Mouse (Mus musculus): ENCODE data around the gene Gm3099. TPM values are rescaled to one million over a fixed set of nuclear protein-coding genes. Genes with fewer than 3 reads are reported as not detected.

The Gm3099 gene
- polyA plus RNA-seq (2015; fragmentation: Nextera tagmentation; extraction: Ambion mirVana), result not detected in 2 replicates

DNA sequence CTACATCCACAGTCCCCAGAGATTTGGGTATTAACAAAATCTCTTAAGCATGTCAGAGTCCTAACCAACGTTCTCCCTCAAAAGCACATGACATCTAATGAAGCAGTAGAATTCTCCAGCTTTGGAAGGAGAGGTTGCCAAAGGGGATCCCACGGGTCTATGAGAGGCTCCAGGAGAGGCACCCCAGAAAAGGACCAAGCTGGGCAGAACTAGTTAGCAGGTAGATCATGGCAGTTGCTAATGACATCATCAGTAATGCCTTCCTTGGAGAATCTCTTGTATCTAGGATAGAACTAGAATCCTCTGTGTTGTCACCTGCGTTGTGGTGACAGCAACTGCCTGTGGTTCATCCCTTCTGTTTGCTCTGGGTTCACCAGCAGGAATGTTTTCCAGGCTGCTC, at the start of gene Gm3099:
Gene Gm3099, plus strand, starts transcription at position 301 of the 400 bp plus-strand sequence.

DNA sequence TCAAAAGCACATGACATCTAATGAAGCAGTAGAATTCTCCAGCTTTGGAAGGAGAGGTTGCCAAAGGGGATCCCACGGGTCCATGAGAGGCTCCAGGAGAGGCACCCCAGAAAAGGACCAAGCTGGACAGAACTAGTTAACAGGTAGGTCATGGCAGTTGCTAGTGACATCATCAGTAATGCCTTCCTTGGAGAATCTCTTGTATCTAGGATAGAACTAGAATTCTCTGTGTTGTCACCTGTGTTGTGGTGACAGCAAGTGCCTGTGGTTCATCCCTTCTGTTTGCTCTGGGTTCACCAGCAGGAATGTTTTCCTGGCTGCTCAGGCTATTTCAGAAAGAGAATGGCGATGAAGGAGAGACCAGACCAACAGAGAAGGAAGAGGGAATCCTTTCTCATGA, 34.9 kb upstream of the Gm3099 start, which contains the start of gene Gm3095:
Gene Gm3095, plus strand, starts transcription at position 301 of the 400 bp plus-strand sequence.

DNA sequence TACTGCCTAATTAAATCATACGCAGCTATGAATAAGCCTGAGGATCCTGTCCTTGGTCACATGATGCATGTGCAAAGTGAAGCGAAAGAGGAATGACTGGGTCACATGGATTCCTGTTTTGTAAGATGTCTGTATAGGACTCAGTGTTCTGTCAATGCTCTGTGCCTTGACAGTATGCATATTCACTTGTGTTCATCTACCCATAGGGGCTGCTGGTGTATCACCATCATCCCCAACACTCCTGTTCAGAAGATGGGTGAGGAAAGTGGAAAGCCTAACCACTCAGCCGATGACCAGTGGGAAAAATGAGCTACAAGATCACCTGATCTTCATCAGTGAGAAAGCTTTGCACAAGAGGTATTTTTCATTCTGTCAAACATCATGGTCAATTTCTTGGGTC, 25.4 kb downstream of the Gm3099 start, which contains the start of gene Gm5796:
Gene Gm5796, plus strand, starts transcription at position 301 of the 400 bp plus-strand sequence.

Other genes with a start within 250 kb of the Gm3099 start
- gene Gm3002, start 188.3 kb upstream of the Gm3099 start, polyA plus RNA-seq (2015; fragmentation: Nextera tagmentation; extraction: Ambion mirVana), result 0.14 and 0.27 TPM in 2 replicates
- gene Gm3033, start 152.1 kb upstream of the Gm3099 start, polyA plus RNA-seq (2015; fragmentation: Nextera tagmentation; extraction: Ambion mirVana), result not detected in 2 replicates
- gene Gm2916, start 114.2 kb upstream of the Gm3099 start, polyA plus RNA-seq (2015; fragmentation: Nextera tagmentation; extraction: Ambion mirVana), result 0.18 TPM in 1 of 2 replicates, not detected in the other
- gene Gm3029, start 66.6 kb upstream of the Gm3099 start, polyA plus RNA-seq (2015; fragmentation: Nextera tagmentation; extraction: Ambion mirVana), result not detected in 2 replicates
- 0.25 TPM in 1 of 2 replicates, not detected in the other for gene Gm3095, start 34.8 kb upstream of the Gm3099 start, polyA plus RNA-seq (2015; fragmentation: Nextera tagmentation; extraction: Ambion mirVana)
- gene Gm5796, start 25.5 kb downstream of the Gm3099 start, polyA plus RNA-seq (2015; fragmentation: Nextera tagmentation; extraction: Ambion mirVana), result 0.11 and 0.30 TPM in 2 replicates
- gene Gm3115, start 85.7 kb downstream of the Gm3099 start, polyA plus RNA-seq (2015; fragmentation: Nextera tagmentation; extraction: Ambion mirVana), result not detected in 2 replicates
- gene Gm8108, start 112.1 kb downstream of the Gm3099 start, polyA plus RNA-seq (2015; fragmentation: Nextera tagmentation; extraction: Ambion mirVana), result 0.55 TPM in 1 of 2 replicates, not detected in the other
- gene Gm3127, start 166.6 kb downstream of the Gm3099 start, polyA plus RNA-seq (2015; fragmentation: Nextera tagmentation; extraction: Ambion mirVana), result not detected in 2 replicates
- 0.19 and 0.58 TPM in 2 replicates for gene Gm2974, start 184.2 kb downstream of the Gm3099 start, polyA plus RNA-seq (2015; fragmentation: Nextera tagmentation; extraction: Ambion mirVana)

Measured in adrenal gland, postnatal 0 days (tissue).